Mouse (Mus musculus) cerebellum, adult 2 months (tissue): ENCODE data around the gene Yjefn3. TPM values are rescaled to one million over a fixed set of nuclear protein-coding genes. Genes with fewer than 3 reads are reported as not detected.

Source experiments
- DNase-seq, 2 experiments: peaks; one replicate each; pipeline ENCODE4 v3.0.0; 2021
- H3K27ac ChIP-seq: fragments of 200-500 bp; 2 replicates; pipeline ENCODE4 v1.5.1; 2012; ENCODE audit warnings: low read length, control low read depth, inconsistent platforms; ENCODE audit not compliant: insufficient read depth
- H3K27me3 ChIP-seq: fragments of 200-500 bp; 2 replicates; pipeline ENCODE4 v1.6.1; 2012; ENCODE audit warnings: inconsistent platforms, mild to moderate bottlenecking, low read length, moderate library complexity; ENCODE audit not compliant: control insufficient read depth, insufficient read depth
- H3K4me1 ChIP-seq: fragments of 200-500 bp; 2 replicates; pipeline ENCODE4 v1.6.1; 2011; ENCODE audit warnings: low read length; ENCODE audit not compliant: control insufficient read depth, insufficient read depth
- H3K4me3 ChIP-seq: fragments of 200-500 bp; replicated peaks from 2 replicates; pipeline ENCODE3; 2011; ENCODE audit warnings: mild to moderate bottlenecking, low read depth, low read length, control low read depth; ENCODE audit not compliant: insufficient read depth
- CTCF ChIP-seq: fragments of 200-500 bp; IDR thresholded peaks from 2 replicates; pipeline ENCODE4 v1.5.1; 2011; ENCODE audit warnings: low read depth, mild to moderate bottlenecking, control low read depth, low read length, moderate library complexity, borderline replicate concordance; ENCODE audit not compliant: insufficient read depth
- POLR2A ChIP-seq: fragments of 200-500 bp; IDR thresholded peaks from 2 replicates; pipeline ENCODE4 v1.6.1; 2011; ENCODE audit warnings: low read length, control low read depth, borderline replicate concordance; ENCODE audit not compliant: insufficient read depth
- WGBS: fragments of 180-500 bp; shearing (Covaris S2); methylation state at CpG from one replicate; pipeline ENCODE4 v1.1.7; 2018; 5-methylcytosine and 5-hydroxymethylcytosine counted together
- polyA plus RNA-seq: library from polyadenylated mRNA; depleted of rRNA; stranded (reverse); fragments of >200 nt; gene quantifications from 2 replicates; pipeline ENCODE4 v1.2.3, GENCODE M21; 2012

Yjefn3 gene
- polyA plus RNA-seq, 1 experiment = 15.4 TPM

- DNase-seq = no peak
Observed at GRCm38 (mm10) chr8:69863387-69864020, 39.0 kb downstream of the Yjefn3 start.

GRCm38 (mm10) chr8:69861251-69861650 lies 41.3 kb downstream of the Yjefn3 start:
- H3K4me1 ChIP-seq = peaks cover 11% of the 10 kb centered on the region
- WGBS = 72% methylated on average over 2 of the region's 2 CpGs
- TF ChIP-seq POLR2A = no peak
- no peak for TF ChIP-seq CTCF
- no peaks in the 10 kb centered on the region for H3K27me3 ChIP-seq
- no peak overlapping the region for H3K4me3 ChIP-seq
- no peak overlapping the region for H3K27ac ChIP-seq
- DNase-seq = no peak

More at GRCm38 (mm10) chr8:69863387-69864020, 39.0 kb downstream of the Yjefn3 start:
- Histone ChIP-seq H3K27ac (no peak overlapping the region), H3K4me3 (no peak overlapping the region), H3K27me3 (no peaks in the 10 kb centered on the region), H3K4me1 (peaks cover 11% of the 10 kb centered on the region)
- WGBS = 23% methylated on average over 5 of the region's 5 CpGs
- no peak for TF ChIP-seq POLR2A
- no peak for TF ChIP-seq CTCF

GRCm38 (mm10) chr8:69860807-69861206 lies 41.7 kb downstream of the Yjefn3 start:
- WGBS = 67% methylated on average over 4 of the region's 4 CpGs
- no peak overlapping the region for H3K27ac ChIP-seq
- peaks cover 11% of the 10 kb centered on the region for H3K4me1 ChIP-seq
- H3K27me3 ChIP-seq = no peaks in the 10 kb centered on the region
- no peak overlapping the region for H3K4me3 ChIP-seq
- no peak for DNase-seq
- TF ChIP-seq POLR2A = no peak
- no peak for TF ChIP-seq CTCF

- Histone ChIP-seq H3K27me3 (no peaks in the 10 kb centered on the region), H3K4me3 (no peak overlapping the region), H3K4me1 (no peaks in the 10 kb centered on the region), H3K27ac (no peak overlapping the region)
- WGBS = 94% methylated on average over 10 of the region's 10 CpGs
- TF ChIP-seq CTCF (no peak), POLR2A (no peak)
- no peak for DNase-seq
Observed at GRCm38 (mm10) chr8:69853869-69854268, 48.6 kb downstream of the Yjefn3 start.

GRCm38 (mm10) chr8:69850926-69851506 lies 51.5 kb downstream of the Yjefn3 start:
- Histone ChIP-seq H3K27ac (no peak overlapping the region), H3K27me3 (no peaks in the 10 kb centered on the region), H3K4me3 (no peak overlapping the region), H3K4me1 (no peaks in the 10 kb centered on the region)
- 76% methylated on average over 7 of the region's 7 CpGs for WGBS
- no peak for DNase-seq
- TF ChIP-seq CTCF (no peak), POLR2A (no peak)

GRCm38 (mm10) chr8:69849899-69850298 lies 52.6 kb downstream of the Yjefn3 start:
- Histone ChIP-seq H3K27me3 (no peaks in the 10 kb centered on the region), H3K4me3 (no peak overlapping the region), H3K4me1 (no peaks in the 10 kb centered on the region), H3K27ac (no peak overlapping the region)
- TF ChIP-seq CTCF (peak; percentile 32; the same call in 1 of the 2 replicates), POLR2A (no peak)
- no peak for DNase-seq
- WGBS = 38% methylated on average over 3 of the region's 3 CpGs

- DNase-seq = no peak
- Histone ChIP-seq H3K4me1 (no peaks in the 10 kb centered on the region; the same call in 1 of the 2 replicates), H3K4me3 (no peak overlapping the region), H3K27ac (no peak overlapping the region), H3K27me3 (no peaks in the 10 kb centered on the region)
- TF ChIP-seq POLR2A (no peak), CTCF (no peak)
- WGBS = 70% methylated on average over 8 of the region's 8 CpGs
Observed at GRCm38 (mm10) chr8:69848951-69849350, 53.6 kb downstream of the Yjefn3 start.
